In genomic region chr2:73263172-73263765, GRCm38 (mm10) we compare ENCODE assay signal across 8 mouse cellular contexts. TPM values are rescaled to one million over a fixed set of nuclear protein-coding genes. Genes with fewer than 3 reads are reported as not detected.
DNase-seq lines count a peak whose midpoint lies in the region.

No protein-coding gene starts in this region.

- DNase-seq in gastrocnemius, adult 18-20 months (ENCODE audit: low spot score) = peak; percentile 43
- no peak for DNase-seq in gastrocnemius, adult 8-10 months (ENCODE audit: low spot score in 2 of 2)
- peak; percentile 69 for DNase-seq in ZHBTc4 (ENCODE audit: low read depth, low spot score)
- peak; percentile 47 for DNase-seq in heart, postnatal 4 days
- peak; percentile 23 for DNase-seq in lung, postnatal 36 days
- DNase-seq in left cerebral cortex, adult 8-10 months (ENCODE audit: low spot score in 2 of 2) = no peak
- DNase-seq in cerebellum, adult 9-11 months = no peak
- no peak for DNase-seq in cerebellum, postnatal 25 days

RNA-seq across cellular contexts. Expression of gene Sp9, which starts 8.5 kb away (rescaled TPM):
- not detected for total RNA-seq in gastrocnemius, adult 18-20 months (2021)
- total RNA-seq in gastrocnemius, adult 8-10 months (2022) = not detected
- total RNA-seq in heart, postnatal 4 days (2021) = not detected
- total RNA-seq in left cerebral cortex, adult 8-10 months (2022) = 1 to 10 TPM; 4.9 to 5.9 (median 5.3) TPM

RNA-seq across cellular contexts. Expression of gene Ola1, which starts 44.5 kb away (rescaled TPM):
- total RNA-seq in gastrocnemius, adult 18-20 months (2021) = 10 to 100 TPM; 52.3 to 53.2 TPM
- total RNA-seq in gastrocnemius, adult 8-10 months (2022) = 10 to 100 TPM; 49.7 to 61.4 (median 53.0) TPM
- total RNA-seq in heart, postnatal 4 days (2021) = 10 to 100 TPM; 67.3 to 68.2 TPM
- total RNA-seq in left cerebral cortex, adult 8-10 months (2022) = 100 to 1,000 TPM in 3 of 4 experiments, 10 to 100 TPM in 1; 88.6 to 104 (median 102) TPM

RNA-seq across cellular contexts. Expression of gene Scrn3, which starts 49.1 kb away (rescaled TPM):
- 10 to 100 TPM; 55.5 to 57.9 TPM for total RNA-seq in gastrocnemius, adult 18-20 months (2021)
- 10 to 100 TPM; 57.9 to 59.9 (median 58.6) TPM for total RNA-seq in gastrocnemius, adult 8-10 months (2022)
- total RNA-seq in heart, postnatal 4 days (2021) = 10 to 100 TPM; 11.2 to 16.6 TPM
- 10 to 100 TPM; 21.0 to 29.3 (median 24.2) TPM for total RNA-seq in left cerebral cortex, adult 8-10 months (2022)

RNA-seq across cellular contexts. Expression of gene Cir1, which starts 49.2 kb away (rescaled TPM):
- total RNA-seq in gastrocnemius, adult 18-20 months (2021) = 10 to 100 TPM; 11.9 to 13.8 TPM
- 10 to 100 TPM in 2 of 4 experiments, 1 to 10 TPM in 2; 8.8 to 14.1 (median 11.7) TPM for total RNA-seq in gastrocnemius, adult 8-10 months (2022)
- total RNA-seq in heart, postnatal 4 days (2021) = 10 to 100 TPM; 10.8 to 11.1 TPM
- 10 to 100 TPM; 25.9 to 28.4 (median 28.0) TPM for total RNA-seq in left cerebral cortex, adult 8-10 months (2022)

Comparison
In these comparisons a context has a peak if more than half of its experiments do, and no peak if none do; other contexts are left out.
1. DNase-seq: peak in gastrocnemius, adult 18-20 months (single experiment), ZHBTc4 (single experiment), heart, postnatal 4 days (single experiment) and lung, postnatal 36 days (single experiment); none in gastrocnemius, adult 8-10 months (0 of 2), left cerebral cortex, adult 8-10 months (0 of 2), cerebellum, adult 9-11 months (single experiment) and cerebellum, postnatal 25 days (0 of 2).
2. RNA of gene Sp9, which starts 8.5 kb away (total RNA-seq): 4.9 to 5.9 TPM in left cerebral cortex, adult 8-10 months; not detected in gastrocnemius, adult 18-20 months, not detected in gastrocnemius, adult 8-10 months and not detected in heart, postnatal 4 days; every median in the first group is over 4 times any median in the second.